Mouse (Mus musculus) CH12.LX (cell line): ENCODE data around the gene Cybc1. TPM values are rescaled to one million over a fixed set of nuclear protein-coding genes. Genes with fewer than 3 reads are reported as not detected.

ENCODE experiments used
- DNase-seq: peaks from one replicate; pipeline ENCODE4 v3.0.0-alpha.2; 2013; ENCODE audit errors: extremely low read depth
- H3K27ac ChIP-seq: 2 replicates; pipeline ENCODE4 v1.5.1; 2012; ENCODE audit warnings: low read depth, mild to moderate bottlenecking, control low read depth, moderate library complexity; ENCODE audit not compliant: insufficient read depth
- H3K27me3 ChIP-seq: replicated peaks from 2 replicates; pipeline ENCODE3; 2012; ENCODE audit warnings: inconsistent platforms
- H3K36me3 ChIP-seq, 2 experiments: replicated peaks in 1 of 2; 2 replicates each; pipeline versions ENCODE3 to v1.6.1; 2012; ENCODE audit warnings: inconsistent platforms in 1 of 2, low read length in 1 of 2, mild to moderate bottlenecking in 1 of 2, mixed read lengths in 1 of 2, moderate library complexity in 1 of 2; ENCODE audit not compliant: control insufficient read depth in 1 of 2, insufficient read depth in 1 of 2
- H3K4me1 ChIP-seq, 2 experiments: 2 replicates each; pipeline ENCODE4 v1.6.1; 2012; ENCODE audit warnings: inconsistent platforms in 1 of 2, moderate library complexity in 1 of 2; ENCODE audit not compliant: insufficient read depth in 2 of 2, control insufficient read depth in 1 of 2
- H3K4me2 ChIP-seq: 2 replicates; pipeline ENCODE4 v1.6.1; 2012; ENCODE audit warnings: low read depth, mild to moderate bottlenecking, control low read depth; ENCODE audit not compliant: poor library complexity, insufficient read depth, severe bottlenecking
- H3K4me3 ChIP-seq, 3 experiments: fragments of 150-350 bp in 1 of 3; sonication (generic) in 1 of 3; replicated peaks in 1 of 3; 2 replicates each; pipeline versions ENCODE3 to v1.5.1; 2011 to 2012; ENCODE audit warnings: low read depth in 2 of 3, low read length in 2 of 3, mild to moderate bottlenecking in 2 of 3, moderate library complexity in 2 of 3, control low read depth in 1 of 3, improper control_type of control experiment in 1 of 3, inconsistent platforms in 1 of 3, mixed read lengths in 1 of 3; ENCODE audit not compliant: poor library complexity in 1 of 3
- H3K79me2 ChIP-seq: replicated peaks from 2 replicates; pipeline ENCODE4 v1.6.1; 2012; ENCODE audit warnings: mild to moderate bottlenecking, moderate library complexity; ENCODE audit not compliant: control insufficient read depth, poor library complexity, insufficient read depth, severe bottlenecking; ENCODE audit errors: extremely low read depth
- H3K9ac ChIP-seq: 2 replicates; pipeline ENCODE4 v1.6.1; 2012; ENCODE audit warnings: low read depth, mild to moderate bottlenecking, control low read depth, moderate library complexity; ENCODE audit not compliant: insufficient read depth
- H3K9me3 ChIP-seq: replicated peaks from 2 replicates; pipeline ENCODE3; 2012; ENCODE audit warnings: low read length, inconsistent platforms, mixed read lengths
- BHLHE40 ChIP-seq: IDR thresholded peaks from 2 replicates; pipeline ENCODE4 v1.6.1; 2011; ENCODE audit warnings: mild to moderate bottlenecking, low read depth, low read length, improper control_type of control experiment
- CHD1 ChIP-seq: IDR thresholded peaks from 2 replicates; pipeline ENCODE4 v1.6.1; 2012; ENCODE audit warnings: low read depth, low read length, improper control_type of control experiment, inconsistent platforms
- CHD2 ChIP-seq: IDR thresholded peaks from 2 replicates; pipeline ENCODE4 v1.6.1; 2011; ENCODE audit warnings: low read length, improper control_type of control experiment
- CTCF ChIP-seq, 2 experiments: IDR thresholded peaks in 1 of 2; conservative IDR thresholded peaks in 1 of 2; 2 replicates each; pipeline ENCODE4 v1.5.1; 2011 to 2012; ENCODE audit warnings: low read depth in 2 of 2, low read length in 2 of 2, improper control_type of control experiment in 1 of 2, inconsistent platforms in 1 of 2, mild to moderate bottlenecking in 1 of 2, moderate library complexity in 1 of 2
- E2F4 ChIP-seq: IDR thresholded peaks from 2 replicates; pipeline ENCODE4 v1.6.1; 2011; ENCODE audit warnings: low read depth, low read length, improper control_type of control experiment; ENCODE audit not compliant: insufficient replicate concordance
- ETS1 ChIP-seq: conservative IDR thresholded peaks from 2 replicates; pipeline ENCODE4 v1.6.1; 2012; ENCODE audit warnings: low read depth, mild to moderate bottlenecking, inconsistent platforms, low read length, improper control_type of control experiment, moderate library complexity
- GABPA ChIP-seq: IDR thresholded peaks from 2 replicates; pipeline ENCODE4 v1.6.1; 2012; ENCODE audit warnings: low read depth, low read length, improper control_type of control experiment, inconsistent platforms; ENCODE audit not compliant: insufficient replicate concordance
- HCFC1 ChIP-seq: IDR thresholded peaks from 2 replicates; pipeline ENCODE4 v1.6.1; 2012; ENCODE audit warnings: low read depth, mild to moderate bottlenecking, inconsistent platforms, low read length, improper control_type of control experiment
- KAT2A ChIP-seq: IDR thresholded peaks from 2 replicates; pipeline ENCODE4 v1.6.1; 2012; ENCODE audit warnings: low read length, improper control_type of control experiment, inconsistent platforms; ENCODE audit not compliant: insufficient replicate concordance
- MAFK ChIP-seq: IDR thresholded peaks from 2 replicates; pipeline ENCODE4 v1.6.1; 2011; ENCODE audit warnings: low read length, improper control_type of control experiment; ENCODE audit not compliant: insufficient replicate concordance
- MAX ChIP-seq: IDR thresholded peaks from 2 replicates; pipeline ENCODE4 v1.6.1; 2011; ENCODE audit warnings: low read length, improper control_type of control experiment
- MEF2A ChIP-seq: IDR thresholded peaks from 2 replicates; pipeline ENCODE4 v1.6.1; 2014; ENCODE audit warnings: low read depth, mild to moderate bottlenecking, inconsistent platforms, low read length, improper control_type of control experiment, borderline replicate concordance
- MYC ChIP-seq: IDR thresholded peaks from 2 replicates; pipeline ENCODE4 v1.6.1; 2011; ENCODE audit warnings: low read depth, mild to moderate bottlenecking, improper control_type of control experiment, low read length
- NELFE ChIP-seq: IDR thresholded peaks from 2 replicates; pipeline ENCODE4 v1.6.1; 2011; ENCODE audit warnings: low read depth, low read length, improper control_type of control experiment
- NRF1 ChIP-seq: IDR thresholded peaks from 2 replicates; pipeline ENCODE4 v1.6.1; 2014; ENCODE audit warnings: low read depth, mild to moderate bottlenecking, inconsistent platforms, low read length, improper control_type of control experiment, moderate library complexity
- POLR2A ChIP-seq: IDR thresholded peaks from 2 replicates; pipeline ENCODE4 v1.6.1; 2011; ENCODE audit warnings: low read depth, mild to moderate bottlenecking, improper control_type of control experiment, low read length
- POLR2AphosphoS2 ChIP-seq: IDR thresholded peaks from 2 replicates; pipeline ENCODE4 v1.6.1; 2011; ENCODE audit warnings: low read depth, low read length, improper control_type of control experiment
- RAD21 ChIP-seq: IDR thresholded peaks from 2 replicates; pipeline ENCODE4 v1.6.1; 2011; ENCODE audit warnings: low read depth, mild to moderate bottlenecking, low read length, improper control_type of control experiment, moderate library complexity
- RCOR1 ChIP-seq: conservative IDR thresholded peaks from 2 replicates; pipeline ENCODE4 v1.6.1; 2012; ENCODE audit warnings: low read depth, mild to moderate bottlenecking, inconsistent platforms, low read length, improper control_type of control experiment
- SIN3A ChIP-seq: IDR thresholded peaks from 2 replicates; pipeline ENCODE4 v1.6.1; 2012; ENCODE audit warnings: low read length, improper control_type of control experiment, inconsistent platforms
- SMC3 ChIP-seq: IDR thresholded peaks from 2 replicates; pipeline ENCODE4 v1.6.1; 2011; ENCODE audit warnings: low read depth, low read length, improper control_type of control experiment
- TBP ChIP-seq: conservative IDR thresholded peaks from 2 replicates; pipeline ENCODE4 v1.6.1; 2011; ENCODE audit warnings: low read depth, low read length, improper control_type of control experiment
- UBTF ChIP-seq: IDR thresholded peaks from 2 replicates; pipeline ENCODE4 v1.6.1; 2012; ENCODE audit warnings: low read depth, mild to moderate bottlenecking, inconsistent platforms, low read length, improper control_type of control experiment, moderate library complexity
- ZKSCAN1 ChIP-seq: IDR thresholded peaks from 2 replicates; pipeline ENCODE4 v1.6.1; 2012; ENCODE audit warnings: low read depth, inconsistent platforms, low read length, improper control_type of control experiment, borderline replicate concordance
- ZMIZ1 ChIP-seq: IDR thresholded peaks from 2 replicates; pipeline ENCODE4 v1.6.1; 2012; ENCODE audit warnings: low read depth, mild to moderate bottlenecking, inconsistent platforms, low read length, improper control_type of control experiment
- dilution Hi-C: fragments of 300-500 bp; cut with MboI; formaldehyde crosslinking; loops from 2 replicates; pipeline ENCODE4 v1.14.3; 2020; ENCODE audit warnings: low sequenced_read_pairs; ENCODE audit not compliant: extremely low pct_unique_long_range_greater_than_20kb, extremely low pct_ligation_motif_present
- in situ Hi-C: fragments of 300-500 bp; cut with MboI; formaldehyde crosslinking; loops from 3 replicates; pipeline ENCODE4 v1.14.3; 2019; ENCODE audit warnings: low sequenced_read_pairs, low pct_ligation_motif_present, low pct_unique_long_range_greater_than_20kb, mixed read lengths
- polyA plus RNA-seq: library from polyadenylated mRNA; unstranded; fragments of >175 nt; gene quantifications from 2 replicates; pipeline ENCODE4 v1.2.1, GENCODE M21; 2012; ENCODE audit warnings: low read depth; ENCODE audit not compliant: insufficient read length
- total RNA-seq, 2 experiments: library from RNA; depleted of rRNA; stranded (reverse); fragments of 300-350 nt in 1 of 2; fragments of >200 nt in 1 of 2; gene quantifications; 2 replicates each; pipeline ENCODE4 v1.2.3; 2012 to 2014

Cybc1 gene
- total and polyA plus RNA-seq, 3 experiments, result 51.6 to 60.3 (median 57.4) TPM

DNA sequence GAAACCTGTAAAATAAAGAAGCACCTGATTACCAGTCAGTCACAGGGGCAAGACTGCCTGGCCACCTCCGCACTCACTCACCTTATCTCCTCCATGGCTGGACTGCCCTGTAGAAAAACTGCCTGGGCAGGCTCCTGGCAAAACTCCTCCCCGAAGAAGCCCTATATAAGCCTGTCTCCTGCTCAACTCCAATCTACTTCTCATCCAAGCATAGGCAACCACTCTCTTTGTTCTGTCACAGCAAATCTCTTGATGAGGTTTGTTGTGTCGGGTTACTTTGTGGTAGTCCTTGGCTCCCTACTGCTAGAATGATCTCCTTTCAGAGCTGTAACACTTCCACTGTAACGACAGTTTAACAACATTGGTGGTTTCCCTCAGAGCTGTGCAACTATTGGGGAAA is 3.6 kb upstream of the Cybc1 start:
- TF ChIP-seq MAFK (no peak), CHD1 (no peak), UBTF (no peak), TBP (no peak), ETS1 (no peak), BHLHE40 (no peak), HCFC1 (no peak), POLR2AphosphoS2 (no peak), MYC (no peak), POLR2A (no peak), RAD21 (no peak), NRF1 (no peak)
- DNase-seq, result no peak
- H3K27ac ChIP-seq, result no peak overlapping the region
- H3K4me2 ChIP-seq, result no peak overlapping the region
- no peaks in the 10 kb centered on the region for H3K9me3 ChIP-seq
- dilution Hi-C loops, result no loop called here
- no peak overlapping the region for H3K4me3 ChIP-seq
- peaks cover 0 to 3% of the 10 kb centered on the region in 2 experiments for H3K36me3 ChIP-seq
- H3K79me2 ChIP-seq, result peaks cover 8% of the 10 kb centered on the region
- no peak overlapping the region for H3K9ac ChIP-seq
- no peaks in the 10 kb centered on the region for H3K27me3 ChIP-seq
- in situ Hi-C loops, result no loop called here
- peaks cover 7 to 31% of the 10 kb centered on the region in 2 experiments; a peak in 3 of 4 replicates for H3K4me1 ChIP-seq

DNA sequence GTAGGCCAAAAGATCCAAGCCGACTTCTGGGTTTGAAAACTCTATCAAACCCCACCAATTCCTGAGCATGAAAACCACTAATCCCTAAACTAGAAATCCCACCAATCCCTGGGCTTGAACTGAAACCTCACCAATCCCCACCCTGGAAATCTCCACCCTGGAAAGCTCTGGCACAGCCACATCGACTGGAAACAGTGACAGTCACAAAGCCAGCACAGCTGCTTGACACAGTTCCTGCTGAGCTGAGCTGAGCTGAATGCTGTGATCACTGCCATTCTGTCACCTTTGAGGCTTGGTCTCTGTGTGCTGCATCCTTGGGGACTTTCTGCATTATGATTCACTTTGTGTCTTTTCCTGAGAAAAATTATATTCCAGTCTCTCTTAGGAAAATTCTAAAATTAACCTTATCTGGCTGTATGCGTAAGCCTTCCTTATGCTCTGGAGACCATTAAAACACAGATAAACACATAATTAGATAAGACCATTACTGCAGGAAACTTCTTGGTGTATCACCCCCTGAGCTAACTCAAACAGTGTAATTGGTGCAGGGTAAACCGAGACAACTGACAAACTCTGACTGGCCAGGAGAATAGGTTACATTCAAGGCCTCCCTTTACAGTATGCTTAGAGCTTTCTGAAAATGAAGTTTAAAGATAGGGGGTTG is 2.6 kb upstream of the Cybc1 start:
- peaks cover 13 to 40% of the 10 kb centered on the region in 2 experiments for H3K4me1 ChIP-seq
- H3K36me3 ChIP-seq, result peaks cover 6 to 12% of the 10 kb centered on the region in 2 experiments
- DNase-seq, result no peak
- H3K9me3 ChIP-seq, result no peaks in the 10 kb centered on the region
- H3K4me2 ChIP-seq, result no peak overlapping the region
- TF ChIP-seq POLR2AphosphoS2 (no peak), RCOR1 (no peak), KAT2A (no peak), CHD1 (no peak), ZKSCAN1 (no peak), SIN3A (no peak), E2F4 (no peak), MYC (no peak), TBP (no peak), MEF2A (no peak), SMC3 (no peak), BHLHE40 (no peak), GABPA (no peak), NRF1 (no peak), MAX (no peak), NELFE (no peak), CTCF (conservative IDR thresholded peaks at IDR 0.05 in 1 of 2, IDR thresholded peaks at IDR 0.05 in 1 of 2; ENCODE audit: low read depth in 2 of 2, low read length in 2 of 2) (no peak), CHD2 (no peak), ZMIZ1 (no peak)
- no peak overlapping the region for H3K4me3 ChIP-seq
- H3K79me2 ChIP-seq, result peaks cover 14% of the 10 kb centered on the region
- in situ Hi-C loops, result no loop called here
- dilution Hi-C loops, result no loop called here
- H3K27ac ChIP-seq, result no peak overlapping the region
- no peaks in the 10 kb centered on the region for H3K27me3 ChIP-seq
- no peak overlapping the region for H3K9ac ChIP-seq
